In genomic region chr7:48876526-48876925, GRCm38 (mm10) we compare ENCODE assay signal across 1 mouse cellular context.
TF ChIP-seq lines count a peak whose summit lies in the region.

No protein-coding gene starts in this region.

TF ChIP-seq in CH12.LX, 34 proteins besides CTCF, POLR2A, EP300 and RAD21:
- TF ChIP-seq SMC3 (IDR thresholded peaks at IDR 0.05; ENCODE audit: low read depth, low read length) = peak; percentile 69
- no peak for TF ChIP-seq ZNF384 (IDR thresholded peaks at IDR 0.05; ENCODE audit: low read depth, low read length)
- TF ChIP-seq POLR2AphosphoS2 (IDR thresholded peaks at IDR 0.05; ENCODE audit: low read depth, low read length) = no peak
